Mouse (Mus musculus): ENCODE measurements around the gene Hsph1. TPM values are rescaled to one million over a fixed set of nuclear protein-coding genes. Genes with fewer than 3 reads are reported as not detected.
A peak's percentile ranks its signal among the peaks of the same experiment; 100 is the strongest.

The Hsph1 gene
- polyA plus RNA-seq, 1 experiment from 2014 or later: 144 TPM

- WGBS: 66% methylated on average over 7 of the region's 7 CpGs
- no peaks in the 10 kb centered on the region for H3K27me3 ChIP-seq (ENCODE audit: control insufficient read depth, insufficient read depth, low read length)
- no peak overlapping the region for H3K27ac ChIP-seq (ENCODE audit: low read depth, low read length)
- no peaks in the 10 kb centered on the region for H3K9me3 ChIP-seq (ENCODE audit: control insufficient read depth, low read length)
- H3K4me2 ChIP-seq (ENCODE audit: low read depth, low read length, severe bottlenecking): no peak overlapping the region
- no peak overlapping the region for H3K4me3 ChIP-seq (ENCODE audit: low read depth, low read length)
- DNase-seq (ENCODE audit: low spot score) (no peak), ATAC-seq (replicated peaks; ENCODE audit: low FRiP score) (no peak)
- H3K9ac ChIP-seq (ENCODE audit: low read length): no peak overlapping the region
- no peaks in the 10 kb centered on the region for H3K4me1 ChIP-seq (replicated peaks; ENCODE audit: control insufficient read depth, insufficient read depth, low read length)
- H3K36me3 ChIP-seq (ENCODE audit: control insufficient read depth, insufficient read depth, low read length): no peaks in the 10 kb centered on the region
These were observed 47.2 kb downstream of the Hsph1 start for GRCm38 (mm10) chr5:149588814-149589534.

- H3K4me3 ChIP-seq (ENCODE audit: low read depth, low read length): no peak overlapping the region
- no peaks in the 10 kb centered on the region for H3K4me1 ChIP-seq (replicated peaks; ENCODE audit: control insufficient read depth, insufficient read depth, low read length)
- no peak overlapping the region for H3K27ac ChIP-seq (ENCODE audit: low read depth, low read length)
- ATAC-seq (replicated peaks; ENCODE audit: low FRiP score) (no peak), DNase-seq (ENCODE audit: low spot score) (no peak)
- H3K27me3 ChIP-seq (ENCODE audit: control insufficient read depth, insufficient read depth, low read length): no peaks in the 10 kb centered on the region
- no peaks in the 10 kb centered on the region for H3K9me3 ChIP-seq (ENCODE audit: control insufficient read depth, low read length)
- no peak overlapping the region for H3K9ac ChIP-seq (ENCODE audit: low read length)
- no peaks in the 10 kb centered on the region for H3K36me3 ChIP-seq (ENCODE audit: control insufficient read depth, insufficient read depth, low read length)
- WGBS: 82% methylated on average over 11 of the region's 11 CpGs
- H3K4me2 ChIP-seq (ENCODE audit: low read depth, low read length, severe bottlenecking): no peak overlapping the region
These were observed 48.8 kb downstream of the Hsph1 start for GRCm38 (mm10) chr5:149587327-149587895.

DNA sequence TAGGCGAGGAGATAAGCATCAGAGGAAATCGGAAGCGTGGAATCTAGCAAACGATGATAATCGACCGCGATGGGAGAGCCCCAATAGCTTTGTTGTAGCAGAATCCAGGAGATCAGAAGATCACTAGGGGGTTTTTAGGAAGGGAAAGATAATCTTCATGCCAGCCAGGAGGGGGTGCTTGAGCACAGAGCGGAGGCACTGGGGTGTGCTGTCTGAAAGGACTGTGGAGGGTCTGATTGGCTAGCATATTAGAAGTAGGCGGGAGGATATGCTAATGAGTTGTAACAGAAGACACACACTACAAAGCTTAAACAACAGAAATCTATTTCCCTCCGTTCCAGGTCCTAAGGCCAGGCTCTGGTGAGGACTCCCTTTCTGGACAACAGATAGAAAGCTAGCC is 50.3 kb downstream of the Hsph1 start:
- DNase-seq (ENCODE audit: low spot score): no peak
- no peaks in the 10 kb centered on the region for H3K27me3 ChIP-seq (ENCODE audit: control insufficient read depth, insufficient read depth, low read length)
- H3K27ac ChIP-seq (ENCODE audit: low read depth, low read length): no peak overlapping the region
- ATAC-seq (replicated peaks; ENCODE audit: low FRiP score): 0 out of 2 replicates have a peak, but pooled peaks have one; percentile 36
- no peak overlapping the region for H3K4me2 ChIP-seq (ENCODE audit: low read depth, low read length, severe bottlenecking)
- no peak overlapping the region for H3K9ac ChIP-seq (ENCODE audit: low read length)
- 59% methylated on average over 10 of the region's 10 CpGs for WGBS
- H3K4me3 ChIP-seq (ENCODE audit: low read depth, low read length): no peak overlapping the region
- H3K36me3 ChIP-seq (ENCODE audit: control insufficient read depth, insufficient read depth, low read length): no peaks in the 10 kb centered on the region
- H3K4me1 ChIP-seq (replicated peaks; ENCODE audit: control insufficient read depth, insufficient read depth, low read length): no peaks in the 10 kb centered on the region
- no peaks in the 10 kb centered on the region for H3K9me3 ChIP-seq (ENCODE audit: control insufficient read depth, low read length)

DNA sequence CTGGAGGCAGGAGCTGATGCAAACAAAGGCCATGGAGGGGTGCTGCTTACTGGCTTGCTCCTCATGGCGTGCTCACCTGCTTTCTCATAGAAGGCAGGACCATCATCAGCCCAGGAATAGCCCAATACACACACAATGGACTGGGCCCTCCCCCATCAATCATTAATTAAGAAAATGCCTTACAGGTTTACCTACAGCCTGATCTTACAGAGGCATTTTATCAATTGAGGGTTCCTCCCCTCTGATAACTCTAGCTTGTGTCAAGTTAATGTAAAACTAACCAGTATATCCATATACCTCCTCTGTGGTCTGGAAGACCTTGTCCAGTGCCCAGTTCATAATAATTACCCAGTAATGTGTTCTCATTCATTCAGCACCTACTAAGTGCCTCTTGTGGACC is 50.9 kb downstream of the Hsph1 start:
- Histone ChIP-seq H3K4me1 (replicated peaks; ENCODE audit: control insufficient read depth, insufficient read depth, low read length) (no peaks in the 10 kb centered on the region), H3K4me2 (ENCODE audit: low read depth, low read length, severe bottlenecking) (no peak overlapping the region), H3K9me3 (ENCODE audit: control insufficient read depth, low read length) (no peaks in the 10 kb centered on the region), H3K36me3 (ENCODE audit: control insufficient read depth, insufficient read depth, low read length) (no peaks in the 10 kb centered on the region), H3K9ac (ENCODE audit: low read length) (no peak overlapping the region), H3K4me3 (ENCODE audit: low read depth, low read length) (no peak overlapping the region), H3K27ac (ENCODE audit: low read depth, low read length) (no peak overlapping the region), H3K27me3 (ENCODE audit: control insufficient read depth, insufficient read depth, low read length) (no peaks in the 10 kb centered on the region)
- ATAC-seq (replicated peaks; ENCODE audit: low FRiP score) (no peak), DNase-seq (ENCODE audit: low spot score) (no peak)
- WGBS: 72% methylated on average over 1 of the region's 1 CpGs

DNA sequence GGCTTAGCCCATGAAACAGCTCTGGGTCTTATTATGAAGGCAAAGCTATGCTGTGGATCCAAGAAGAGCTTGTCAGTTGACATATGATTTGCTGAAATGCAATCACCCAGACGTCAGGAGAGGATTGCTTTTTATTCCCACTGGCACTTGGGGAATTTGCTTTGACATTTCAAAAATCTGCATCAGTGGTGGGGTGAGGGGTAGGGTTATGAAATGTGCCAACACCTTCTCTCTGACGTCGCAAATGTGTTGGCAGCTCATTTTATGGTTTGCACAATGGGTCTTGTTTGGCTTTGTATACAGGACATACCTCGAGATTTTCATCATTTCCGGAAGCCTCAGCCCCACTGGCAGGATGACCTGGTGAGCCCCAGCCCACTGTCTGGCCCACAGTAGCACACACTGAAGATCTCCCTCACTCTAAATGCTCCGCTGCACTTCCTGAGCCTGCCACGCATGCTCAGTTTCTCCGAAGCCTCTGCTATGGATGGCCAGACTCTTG is 52.0 kb downstream of the Hsph1 start:
- Histone ChIP-seq H3K36me3 (ENCODE audit: control insufficient read depth, insufficient read depth, low read length) (no peaks in the 10 kb centered on the region), H3K4me1 (replicated peaks; ENCODE audit: control insufficient read depth, insufficient read depth, low read length) (no peaks in the 10 kb centered on the region), H3K9ac (ENCODE audit: low read length) (no peak overlapping the region), H3K4me2 (ENCODE audit: low read depth, low read length, severe bottlenecking) (no peak overlapping the region), H3K4me3 (ENCODE audit: low read depth, low read length) (no peak overlapping the region), H3K9me3 (ENCODE audit: control insufficient read depth, low read length) (no peaks in the 10 kb centered on the region), H3K27ac (ENCODE audit: low read depth, low read length) (no peak overlapping the region), H3K27me3 (ENCODE audit: control insufficient read depth, insufficient read depth, low read length) (no peaks in the 10 kb centered on the region)
- WGBS: 77% methylated on average over 8 of the region's 8 CpGs
- DNase-seq (ENCODE audit: low spot score) (no peak), ATAC-seq (replicated peaks; ENCODE audit: low FRiP score) (no peak)

GRCm38 (mm10) chr5:149583507-149583906 is 52.7 kb downstream of the Hsph1 start:
- no peak for ATAC-seq (replicated peaks; ENCODE audit: low FRiP score)
- Histone ChIP-seq H3K9ac (ENCODE audit: low read length) (no peak overlapping the region), H3K9me3 (ENCODE audit: control insufficient read depth, low read length) (no peaks in the 10 kb centered on the region), H3K27ac (ENCODE audit: low read depth, low read length) (no peak overlapping the region), H3K4me2 (ENCODE audit: low read depth, low read length, severe bottlenecking) (no peak overlapping the region), H3K4me1 (replicated peaks; ENCODE audit: control insufficient read depth, insufficient read depth, low read length) (no peaks in the 10 kb centered on the region), H3K27me3 (ENCODE audit: control insufficient read depth, insufficient read depth, low read length) (no peaks in the 10 kb centered on the region), H3K36me3 (ENCODE audit: control insufficient read depth, insufficient read depth, low read length) (no peaks in the 10 kb centered on the region), H3K4me3 (ENCODE audit: low read depth, low read length) (no peak overlapping the region)
- no peak for DNase-seq (ENCODE audit: low spot score)
- whole genome bisulfite sequencing: 35% methylated on average over 8 of the region's 8 CpGs

- ATAC-seq (replicated peaks; ENCODE audit: low FRiP score): no peak
- Histone ChIP-seq H3K9ac (ENCODE audit: low read length) (no peak overlapping the region), H3K9me3 (ENCODE audit: control insufficient read depth, low read length) (no peaks in the 10 kb centered on the region), H3K4me2 (ENCODE audit: low read depth, low read length, severe bottlenecking) (no peak overlapping the region), H3K36me3 (ENCODE audit: control insufficient read depth, insufficient read depth, low read length) (no peaks in the 10 kb centered on the region), H3K27ac (ENCODE audit: low read depth, low read length) (no peak overlapping the region), H3K27me3 (ENCODE audit: control insufficient read depth, insufficient read depth, low read length) (no peaks in the 10 kb centered on the region), H3K4me3 (ENCODE audit: low read depth, low read length) (no peak overlapping the region), H3K4me1 (replicated peaks; ENCODE audit: control insufficient read depth, insufficient read depth, low read length) (no peaks in the 10 kb centered on the region)
- no peak for DNase-seq (ENCODE audit: low spot score)
- WGBS: 76% methylated on average over 5 of the region's 5 CpGs
These were observed 53.4 kb downstream of the Hsph1 start for GRCm38 (mm10) chr5:149582642-149583262.

DNA sequence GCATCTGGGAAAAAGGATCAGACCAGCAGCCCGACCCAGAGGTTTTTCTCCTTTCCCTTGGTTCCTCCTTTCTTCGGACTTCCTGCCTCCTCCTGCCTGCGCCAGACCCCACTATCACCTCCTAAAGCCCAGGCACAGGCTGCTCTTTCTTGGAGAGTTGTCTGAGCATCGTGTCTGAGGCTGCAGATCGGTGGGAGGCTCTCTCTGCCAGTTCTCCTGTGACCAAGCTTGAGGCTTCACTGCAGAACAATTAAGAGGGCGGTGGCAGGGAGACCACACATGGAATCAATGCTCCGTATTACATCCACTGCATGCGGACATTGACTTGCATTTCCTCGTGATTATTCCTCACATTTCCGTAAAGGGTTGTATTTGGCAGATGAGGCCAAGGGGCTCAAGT is 58.7 kb downstream of the Hsph1 start:
- Histone ChIP-seq H3K36me3 (ENCODE audit: control insufficient read depth, insufficient read depth, low read length) (no peaks in the 10 kb centered on the region), H3K27ac (ENCODE audit: low read depth, low read length) (no peak overlapping the region), H3K4me3 (ENCODE audit: low read depth, low read length) (no peak overlapping the region), H3K9me3 (ENCODE audit: control insufficient read depth, low read length) (no peaks in the 10 kb centered on the region), H3K4me1 (replicated peaks; ENCODE audit: control insufficient read depth, insufficient read depth, low read length) (peaks cover 2% of the 10 kb centered on the region; the same call in 1 of the 2 replicates), H3K27me3 (ENCODE audit: control insufficient read depth, insufficient read depth, low read length) (no peaks in the 10 kb centered on the region), H3K4me2 (ENCODE audit: low read depth, low read length, severe bottlenecking) (no peak overlapping the region), H3K9ac (ENCODE audit: low read length) (no peak overlapping the region)
- WGBS: 31% methylated on average over 10 of the region's 10 CpGs
- DNase-seq (ENCODE audit: low spot score) (no peak), ATAC-seq (replicated peaks; ENCODE audit: low FRiP score) (no peak)

Data from forebrain, embryonic 11.5 days (tissue).